Mouse (Mus musculus): Measurements from ENCODE around the gene Abcd1.

Gene Abcd1

DNA sequence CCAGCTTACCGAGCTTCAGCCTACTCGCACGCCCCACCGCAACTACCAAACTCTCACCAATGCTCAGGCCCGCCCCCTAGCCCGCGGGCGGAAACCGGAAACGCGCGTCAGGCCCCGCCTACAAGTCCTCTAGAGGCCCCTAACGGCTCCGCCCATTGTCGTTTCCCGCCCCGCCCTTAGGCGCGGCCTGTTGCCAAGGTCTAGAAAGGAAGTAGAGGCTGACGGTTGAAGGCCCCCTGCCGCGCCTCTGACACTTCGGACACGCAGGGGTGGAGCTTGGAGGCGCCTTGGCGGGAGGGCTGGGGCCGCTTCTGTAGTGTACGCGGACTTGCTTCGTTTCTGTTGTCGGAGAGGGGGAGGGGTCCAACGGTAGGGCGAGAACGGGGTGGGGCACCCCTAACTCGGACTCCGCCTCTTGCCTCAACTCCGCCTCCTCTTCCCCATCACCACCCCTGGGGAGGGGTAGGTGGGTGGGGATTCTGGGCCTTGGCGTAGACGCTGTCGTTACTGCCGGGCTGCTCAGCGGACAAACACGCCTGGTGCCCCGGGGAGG is at the start of gene Abcd1, which contains the start of gene Bcap31:
Gene Abcd1, plus strand, starts transcription at position 489 of the 553 bp plus-strand sequence.
Gene Bcap31, minus strand, starts transcription at position 67 of the 553 bp plus-strand sequence.
- in situ Hi-C loops (cut with MboI, MseI), result no loop called here

GRCm38 (mm10) chrX:73672031-73672431 is 44.4 kb upstream of the Abcd1 start:
- in situ Hi-C loops (cut with MboI, MseI), result no loop called here

- in situ Hi-C loops (cut with MboI, MseI), result no loop called here
Observed at GRCm38 (mm10) chrX:73672879-73673618, 43.3 kb upstream of the Abcd1 start, which contains the start of gene Slc6a8. Slc6a8 (plus strand) TSS chrX:73673150.

- in situ Hi-C loops (cut with MboI, MseI), result no loop called here
Observed at GRCm38 (mm10) chrX:73673619-73673967, 42.8 kb upstream of the Abcd1 start.

GRCm38 (mm10) chrX:73673968-73674661 is 42.3 kb upstream of the Abcd1 start:
- in situ Hi-C loops (cut with MboI, MseI), result no loop called here

GRCm38 (mm10) chrX:73675231-73675630 is 41.2 kb upstream of the Abcd1 start:
- in situ Hi-C loops (cut with MboI, MseI), result no loop called here

- in situ Hi-C loops (cut with MboI, MseI), result no loop called here
Observed at GRCm38 (mm10) chrX:73676668-73677067, 39.7 kb upstream of the Abcd1 start.

DNA sequence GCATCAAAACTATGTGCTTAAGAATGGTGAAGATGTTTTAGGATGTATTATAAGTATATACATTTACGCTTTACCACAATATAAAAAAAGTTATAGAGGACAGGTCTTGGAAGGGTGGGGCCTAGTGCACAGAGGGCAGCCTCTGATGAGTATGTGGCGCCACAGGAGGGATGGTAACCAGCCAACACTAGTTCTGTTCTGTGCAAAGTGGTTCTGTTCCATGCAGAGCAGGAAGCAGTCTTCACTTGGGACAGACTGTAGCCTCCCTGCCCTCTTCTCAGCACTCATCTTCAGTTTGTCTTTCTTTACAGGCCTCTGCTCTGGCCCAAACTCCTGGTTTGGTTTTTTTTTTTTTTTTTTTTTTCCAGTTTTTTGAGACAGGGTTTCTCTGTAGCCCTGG is 32.2 kb upstream of the Abcd1 start:
- in situ Hi-C loops (cut with MboI, MseI), result no loop called here

DNA sequence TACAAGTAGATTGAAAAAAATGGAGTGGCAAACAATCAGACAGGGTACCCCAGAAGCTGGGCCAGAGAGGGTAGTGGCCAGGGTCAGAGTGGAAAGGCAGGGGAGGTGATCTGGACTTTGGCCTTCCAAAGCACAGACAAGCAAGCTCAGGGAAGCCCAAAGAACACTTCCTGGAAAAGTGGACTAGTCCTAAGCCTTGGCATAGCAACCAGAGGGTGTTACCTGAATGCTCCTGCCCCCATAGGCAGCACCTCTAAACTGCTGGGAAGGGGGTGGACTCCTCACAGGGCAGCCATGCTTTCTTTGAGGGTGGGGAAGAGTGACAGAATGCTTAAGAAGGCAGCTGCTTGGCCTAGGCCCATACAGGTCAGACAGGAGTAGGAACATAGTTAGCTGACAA is 31.4 kb upstream of the Abcd1 start:
- in situ Hi-C loops (cut with MboI, MseI), result no loop called here

DNA sequence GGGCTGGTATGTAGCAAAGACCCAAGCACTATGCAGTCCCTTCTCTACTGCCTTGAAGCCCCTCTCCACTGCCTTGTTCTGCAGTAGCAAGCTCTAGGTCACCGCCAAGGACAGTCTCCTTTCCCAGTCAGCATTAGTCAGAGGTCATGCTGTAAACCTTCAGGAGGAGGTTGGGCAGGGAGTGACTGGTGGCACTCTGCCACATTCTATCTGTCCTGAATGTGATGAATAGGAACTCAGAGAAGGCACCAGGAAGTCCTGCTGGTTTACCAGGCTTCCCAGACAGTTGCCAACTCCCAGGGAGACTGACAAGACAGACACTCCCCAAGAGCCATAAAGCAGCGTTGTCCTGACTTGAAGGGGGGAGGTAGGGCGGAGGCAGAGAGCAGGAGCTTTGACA is 30.8 kb upstream of the Abcd1 start:
- in situ Hi-C loops (cut with MboI, MseI), result no loop called here

DNA sequence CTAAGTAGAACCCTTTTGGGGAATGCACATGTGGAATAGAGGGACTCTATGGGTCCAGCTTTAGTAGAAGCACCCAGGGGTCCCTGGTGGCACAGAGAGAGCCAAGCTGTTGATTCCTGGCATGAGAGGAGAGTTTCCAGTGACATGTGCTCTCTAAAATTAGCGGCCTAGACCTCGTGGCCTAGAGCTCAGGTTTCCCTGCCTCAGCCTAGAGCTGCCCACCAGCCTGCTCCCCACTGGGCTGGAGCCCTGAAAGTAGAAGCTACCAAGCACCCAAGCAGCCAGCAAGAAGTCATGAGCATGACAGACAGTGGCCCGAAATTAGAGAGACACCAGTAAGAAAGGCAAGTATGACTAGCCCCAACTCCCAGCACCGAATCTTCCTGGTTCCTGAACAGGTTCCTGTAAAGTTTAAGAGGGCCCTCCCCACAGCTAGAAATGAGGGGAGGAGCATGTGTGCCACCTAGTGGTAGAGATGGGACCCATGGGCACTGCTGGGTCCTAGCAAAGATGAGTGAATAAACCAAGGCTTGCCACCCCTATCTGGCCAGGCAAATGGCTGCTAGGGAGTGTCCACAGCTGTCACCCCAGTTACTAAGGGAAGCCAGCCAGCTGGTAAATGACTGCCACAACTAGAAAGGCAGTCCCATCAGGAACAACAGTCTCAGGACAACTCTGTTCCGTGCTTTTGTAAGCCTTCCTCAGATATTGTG is 25.3 kb upstream of the Abcd1 start:
- in situ Hi-C loops (cut with MboI, MseI), result no loop called here

GRCm38 (mm10) chrX:73700472-73700871 is 15.9 kb upstream of the Abcd1 start:
- in situ Hi-C loops (cut with MboI, MseI), result no loop called here

DNA sequence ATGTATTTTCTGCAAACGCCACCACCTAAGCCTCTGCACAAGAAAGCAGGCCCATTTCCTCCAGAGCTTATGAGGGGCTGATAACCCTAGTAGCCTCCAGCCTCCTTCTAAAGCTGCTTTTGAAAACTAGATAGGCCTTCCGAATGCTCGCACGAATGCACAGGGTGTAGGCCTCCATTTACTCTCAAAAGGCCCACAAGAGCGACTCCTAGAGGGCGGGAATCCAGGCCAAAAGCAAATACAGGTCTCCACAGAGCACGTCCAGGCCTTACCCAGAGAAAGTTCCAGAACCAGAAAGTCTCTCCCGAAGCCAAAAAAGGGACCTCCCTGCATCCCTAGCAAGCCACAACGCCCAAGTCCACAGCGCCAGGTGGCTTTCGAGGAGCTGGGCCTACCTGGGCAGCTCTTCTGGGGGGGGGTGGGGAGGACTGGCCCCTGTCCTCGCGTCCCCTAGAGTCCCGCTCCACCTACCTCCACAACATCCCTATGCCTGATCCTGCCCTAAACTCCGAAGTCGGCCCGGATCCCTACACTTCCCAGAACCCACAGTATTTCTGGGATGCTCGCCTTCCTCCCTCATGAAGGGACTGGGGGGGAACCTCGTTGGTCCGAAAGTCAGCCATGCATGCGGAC is 805 bp upstream of the Abcd1 start:
- in situ Hi-C loops (cut with MboI, MseI), result no loop called here

DNA sequence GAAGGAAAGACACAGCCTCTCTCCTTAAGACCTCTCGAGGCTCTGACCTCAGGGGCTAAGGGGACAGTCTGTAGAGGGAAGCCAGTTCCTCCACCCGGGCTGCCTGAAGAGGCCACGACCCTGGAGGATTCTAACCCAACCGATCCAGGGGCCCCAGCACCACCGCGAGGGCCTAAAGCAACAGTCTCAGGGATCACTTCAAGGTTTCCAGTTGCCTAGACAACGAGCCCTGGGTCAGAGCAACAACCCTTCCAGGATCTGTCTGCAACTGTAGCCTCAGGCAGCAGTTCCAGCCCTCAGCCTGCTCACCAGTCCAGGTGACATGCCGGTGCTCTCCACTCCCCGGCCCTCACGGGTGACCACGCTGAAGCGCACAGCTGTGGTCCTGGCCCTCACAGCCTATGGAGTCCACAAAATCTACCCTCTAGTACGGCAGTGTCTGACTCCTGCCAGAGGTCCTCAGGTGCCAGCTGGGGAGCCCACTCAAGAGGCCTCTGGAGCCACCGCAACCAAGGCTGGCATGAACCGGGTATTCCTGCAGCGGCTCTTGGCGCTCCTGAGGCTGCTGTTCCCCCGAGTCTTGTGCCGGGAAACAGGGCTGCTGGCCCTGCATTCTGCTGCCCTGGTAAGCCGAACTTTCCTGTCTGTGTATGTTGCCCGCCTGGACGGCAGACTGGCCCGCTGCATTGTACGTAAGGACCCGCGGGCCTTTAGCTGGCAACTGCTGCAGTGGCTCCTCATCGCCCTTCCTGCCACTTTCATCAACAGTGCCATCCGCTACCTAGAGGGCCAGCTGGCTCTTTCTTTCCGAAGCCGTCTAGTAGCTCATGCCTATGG is 530 bp downstream of the Abcd1 start:
- in situ Hi-C loops (cut with MboI, MseI), result no loop called here

DNA sequence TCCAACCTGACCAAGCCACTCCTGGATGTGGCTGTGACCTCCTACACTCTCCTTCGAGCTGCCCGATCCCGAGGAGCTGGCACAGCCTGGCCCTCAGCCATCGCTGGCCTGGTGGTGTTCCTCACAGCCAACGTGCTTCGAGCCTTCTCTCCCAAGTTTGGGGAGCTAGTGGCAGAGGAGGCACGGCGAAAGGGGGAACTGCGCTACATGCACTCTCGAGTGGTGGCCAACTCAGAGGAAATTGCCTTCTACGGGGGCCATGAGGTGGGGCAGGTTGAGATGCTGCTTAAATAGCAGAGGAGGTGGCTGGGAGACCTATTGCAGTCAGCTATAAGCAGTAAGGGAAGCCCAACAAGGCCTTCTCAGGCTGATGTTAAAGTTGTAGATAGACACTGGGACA is 1.3 kb downstream of the Abcd1 start:
- in situ Hi-C loops (cut with MboI, MseI), result no loop called here

- in situ Hi-C loops (cut with MboI, MseI), result no loop called here
Observed at GRCm38 (mm10) chrX:73718271-73718670, 1.9 kb downstream of the Abcd1 start.

DNA sequence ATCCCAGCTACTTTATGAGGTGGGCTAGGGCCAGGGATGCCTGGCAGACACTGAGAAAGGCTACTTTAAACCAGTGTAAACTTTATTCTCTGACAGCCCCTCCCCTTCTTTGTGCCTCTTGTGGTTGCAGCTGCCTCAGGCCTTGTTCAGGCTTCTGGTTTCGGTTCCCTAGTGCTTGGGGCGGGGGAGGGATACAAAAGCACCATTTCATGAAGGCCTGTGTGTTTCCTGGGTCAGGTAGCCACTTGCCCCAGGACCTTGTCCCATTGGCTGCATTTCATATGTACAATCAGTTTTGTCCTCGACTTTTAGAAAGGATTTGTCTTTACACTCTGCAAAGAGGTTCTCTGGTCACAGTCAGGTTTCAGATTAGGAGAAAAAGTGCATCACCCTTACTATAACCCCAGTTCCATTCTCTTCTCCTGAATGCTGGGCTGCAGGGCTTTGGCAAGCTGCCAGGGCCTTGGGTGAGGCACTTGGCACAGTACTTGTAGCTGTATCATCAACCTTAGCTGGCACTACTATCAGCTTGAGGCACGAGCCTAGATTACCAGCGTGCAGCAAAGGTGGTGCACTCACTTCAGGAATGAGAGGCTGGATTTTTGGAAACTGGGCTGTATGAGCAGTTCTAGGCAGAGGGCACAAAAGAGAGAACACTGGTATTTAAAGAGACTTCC is 2.4 kb downstream of the Abcd1 start:
- in situ Hi-C loops (cut with MboI, MseI), result no loop called here

- in situ Hi-C loops (cut with MboI, MseI), result no loop called here
Observed at GRCm38 (mm10) chrX:73730908-73731307, 14.5 kb downstream of the Abcd1 start.

- in situ Hi-C loops (cut with MboI, MseI), result no loop called here
Observed at GRCm38 (mm10) chrX:73738155-73738554, 21.8 kb downstream of the Abcd1 start.

GRCm38 (mm10) chrX:73739151-73739550 is 22.8 kb downstream of the Abcd1 start:
- in situ Hi-C loops (cut with MboI, MseI), result no loop called here
